Mouse (Mus musculus) cerebellum, adult 18-20 months (tissue): ENCODE data around the gene Gm10413.
"Not testable (repeated sequence)": the region's sequence is repeated elsewhere in the genome, so short reads cannot be mapped to it uniquely, and the experiment has no call there.

ENCODE experiments used
- DNase-seq, 2 experiments: peaks; one replicate each; pipeline ENCODE4 v3.0.0; 2021

The Gm10413 gene

GRCm38 (mm10) chr14:3394793-3395192 lies at the start of gene Gm10413:
Gm10413 (plus strand) TSS chr14:3395093.
- not testable (repeated sequence) for DNase-seq

GRCm38 (mm10) chr14:3412314-3412713 lies 17.4 kb downstream of the Gm10413 start, which contains the start of gene Gm10409:
Gm10409 (plus strand) TSS chr14:3412614.
- not testable (repeated sequence) for DNase-seq

- DNase-seq = not testable (repeated sequence)
These were observed 32.9 kb downstream of the Gm10413 start, which contains the start of gene Gm3005 for GRCm38 (mm10) chr14:3427803-3428202. Gm3005 (plus strand) TSS chr14:3428103.

- not testable (repeated sequence) for DNase-seq
These were observed 54.2 kb downstream of the Gm10413 start, which contains the start of gene Gm10408 for GRCm38 (mm10) chr14:3449079-3449478. Gm10408 (plus strand) TSS chr14:3449379.
